Mouse (Mus musculus): ENCODE data around the gene Nt5c2.

Gene Nt5c2

GRCm38 (mm10) chr19:46966330-46966729 is 48.6 kb downstream of the Nt5c2 start:
- DNase-seq (ENCODE audit: low spot score in 2 of 2) = no peak

GRCm38 (mm10) chr19:46965496-46965895 is 49.5 kb downstream of the Nt5c2 start:
- no peak for DNase-seq (ENCODE audit: low spot score in 2 of 2)

GRCm38 (mm10) chr19:46964353-46964752 is 50.6 kb downstream of the Nt5c2 start:
- no peak for DNase-seq (ENCODE audit: low spot score in 2 of 2)

GRCm38 (mm10) chr19:46963440-46963839 is 51.5 kb downstream of the Nt5c2 start:
- DNase-seq (ENCODE audit: low spot score in 2 of 2) = no peak

- DNase-seq (ENCODE audit: low spot score in 2 of 2) = no peak
Measured at GRCm38 (mm10) chr19:46962841-46963240, 52.1 kb downstream of the Nt5c2 start.

GRCm38 (mm10) chr19:46962171-46962772 is 52.7 kb downstream of the Nt5c2 start:
- peak; percentile 77 to 86 for DNase-seq (ENCODE audit: low spot score in 2 of 2)

- DNase-seq (ENCODE audit: low spot score in 2 of 2) = peak; percentile 83 to 84
Measured at GRCm38 (mm10) chr19:46961652-46962051, 53.3 kb downstream of the Nt5c2 start.

GRCm38 (mm10) chr19:46961047-46961651 is 53.8 kb downstream of the Nt5c2 start:
- no peak for DNase-seq (ENCODE audit: low spot score in 2 of 2)

GRCm38 (mm10) chr19:46960101-46961046 is 54.6 kb downstream of the Nt5c2 start:
- DNase-seq (ENCODE audit: low spot score in 2 of 2) = peak in 1 of 2 experiments; percentile 25

GRCm38 (mm10) chr19:46959536-46959935 is 55.4 kb downstream of the Nt5c2 start:
- no peak for DNase-seq (ENCODE audit: low spot score in 2 of 2)

- DNase-seq (ENCODE audit: low spot score in 2 of 2) = no peak
Measured at GRCm38 (mm10) chr19:46958566-46958965, 56.4 kb downstream of the Nt5c2 start.

- no peak for DNase-seq (ENCODE audit: low spot score in 2 of 2)
Measured at GRCm38 (mm10) chr19:46957971-46958370, 57.0 kb downstream of the Nt5c2 start.

- DNase-seq (ENCODE audit: low spot score in 2 of 2) = no peak
Measured at GRCm38 (mm10) chr19:46957001-46957400, 58.0 kb downstream of the Nt5c2 start.

- DNase-seq (ENCODE audit: low spot score in 2 of 2) = no peak
Measured at GRCm38 (mm10) chr19:46956410-46956809, 58.5 kb downstream of the Nt5c2 start.

- DNase-seq (ENCODE audit: low spot score in 2 of 2) = no peak
Measured at GRCm38 (mm10) chr19:46955630-46956029, 59.3 kb downstream of the Nt5c2 start.

GRCm38 (mm10) chr19:46953536-46953935 is 61.4 kb downstream of the Nt5c2 start:
- no peak for DNase-seq (ENCODE audit: low spot score in 2 of 2)

GRCm38 (mm10) chr19:46952986-46953385 is 62.0 kb downstream of the Nt5c2 start:
- DNase-seq (ENCODE audit: low spot score in 2 of 2) = no peak

GRCm38 (mm10) chr19:46944341-46944740 is 70.6 kb downstream of the Nt5c2 start:
- no peak for DNase-seq (ENCODE audit: low spot score in 2 of 2)

GRCm38 (mm10) chr19:46937173-46937572 is 77.8 kb downstream of the Nt5c2 start:
- no peak for DNase-seq (ENCODE audit: low spot score in 2 of 2)

- no peak for DNase-seq (ENCODE audit: low spot score in 2 of 2)
Measured at GRCm38 (mm10) chr19:46934025-46934424, 80.9 kb downstream of the Nt5c2 start.

GRCm38 (mm10) chr19:46932608-46933007 is 82.3 kb downstream of the Nt5c2 start:
- DNase-seq (ENCODE audit: low spot score in 2 of 2) = no peak

GRCm38 (mm10) chr19:46930026-46930425 is 84.9 kb downstream of the Nt5c2 start:
- DNase-seq (ENCODE audit: low spot score in 2 of 2) = no peak

Measured in spleen, postnatal 36 days (tissue).